Mouse (Mus musculus): ENCODE results near the gene Sec63. TPM values are rescaled to one million over a fixed set of nuclear protein-coding genes. Genes with fewer than 3 reads are reported as not detected.
A peak's percentile ranks its signal among the peaks of the same experiment; 100 is the strongest.

Sec63 gene
- polyA plus RNA-seq, 1 experiment: 13.2 TPM

- no peaks in the 10 kb centered on the region for H3K27me3 ChIP-seq (ENCODE audit: control insufficient read depth, insufficient read depth, low read length)
- no peak for TF ChIP-seq CTCF (IDR thresholded peaks at IDR 0.05; ENCODE audit: borderline replicate concordance, control insufficient read depth, extremely low read depth, insufficient read depth, low read length, poor library complexity)
- no peak for TF ChIP-seq POLR2A (IDR thresholded peaks at IDR 0.05; ENCODE audit: control insufficient read depth, extremely low read depth, insufficient read depth, low read length, poor library complexity)
- no peak overlapping the region for H3K4me3 ChIP-seq (ENCODE audit: control insufficient read depth, insufficient read depth, low read length)
- WGBS: 71% methylated on average over 3 of the region's 3 CpGs
- no peak overlapping the region for H3K27ac ChIP-seq (ENCODE audit: control insufficient read depth, insufficient read depth, low read length)
- H3K4me1 ChIP-seq (replicated peaks; ENCODE audit: control insufficient read depth, insufficient read depth, low read length): no peaks in the 10 kb centered on the region
- no peak for DNase-seq
- peaks cover 14% of the 10 kb centered on the region; the same call in 1 of the 2 replicates for H3K36me3 ChIP-seq (ENCODE audit: control insufficient read depth, insufficient read depth, low read length)
Measured at GRCm38 (mm10) chr10:42781672-42782071, 20.4 kb downstream of the Sec63 start.

DNA sequence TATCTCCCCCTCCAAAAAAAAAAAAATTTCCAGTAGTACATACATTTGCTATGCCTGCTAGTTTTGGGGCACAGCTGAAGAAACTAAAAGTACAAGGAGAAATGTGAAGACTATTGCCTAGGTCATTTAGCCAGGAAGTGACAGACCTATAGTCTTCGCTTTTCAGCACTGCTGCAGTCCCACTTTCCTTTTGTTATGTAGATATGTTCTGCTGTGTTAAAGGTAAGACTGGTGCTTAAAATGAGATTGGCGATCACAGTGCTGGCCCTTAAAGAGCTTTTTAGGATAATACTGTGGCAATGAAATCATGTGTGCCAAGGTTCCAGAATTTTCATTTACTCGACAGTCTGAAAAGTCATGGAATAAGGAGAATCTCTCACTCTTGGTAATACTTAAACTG, 39.6 kb downstream of the Sec63 start:
- TF ChIP-seq POLR2A (IDR thresholded peaks at IDR 0.05; ENCODE audit: control insufficient read depth, extremely low read depth, insufficient read depth, low read length, poor library complexity): no peak
- TF ChIP-seq CTCF (IDR thresholded peaks at IDR 0.05; ENCODE audit: borderline replicate concordance, control insufficient read depth, extremely low read depth, insufficient read depth, low read length, poor library complexity): no peak
- Histone ChIP-seq H3K4me1 (replicated peaks; ENCODE audit: control insufficient read depth, insufficient read depth, low read length) (no peaks in the 10 kb centered on the region), H3K27ac (ENCODE audit: control insufficient read depth, insufficient read depth, low read length) (no peak overlapping the region), H3K36me3 (ENCODE audit: control insufficient read depth, insufficient read depth, low read length) (peaks cover 81% of the 10 kb centered on the region), H3K27me3 (ENCODE audit: control insufficient read depth, insufficient read depth, low read length) (no peaks in the 10 kb centered on the region), H3K4me3 (ENCODE audit: control insufficient read depth, insufficient read depth, low read length) (no peak overlapping the region)
- no peak for DNase-seq
- WGBS: 94% methylated on average over 3 of the region's 3 CpGs

DNA sequence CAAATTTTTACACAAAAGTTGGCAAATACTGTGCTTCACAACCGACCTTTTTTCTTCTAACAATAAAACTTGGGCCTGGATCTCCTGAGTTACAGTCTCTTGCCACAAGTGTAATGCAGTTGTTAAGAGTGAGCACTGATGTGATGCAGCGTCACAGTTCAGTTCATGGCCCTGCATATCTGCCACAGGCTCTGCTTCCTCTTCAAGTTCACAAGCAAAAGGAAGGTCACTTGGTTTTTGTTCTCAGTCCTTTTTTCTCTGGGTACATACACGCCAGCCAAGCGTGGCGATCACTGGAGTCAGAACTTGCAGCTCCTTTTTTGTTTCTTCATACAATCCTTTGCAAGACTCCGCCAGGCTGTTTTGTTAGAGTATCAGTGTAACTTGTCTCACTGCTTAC, 64.6 kb downstream of the Sec63 start:
- H3K4me3 ChIP-seq (ENCODE audit: control insufficient read depth, insufficient read depth, low read length): no peak overlapping the region
- no peak for DNase-seq
- TF ChIP-seq CTCF (IDR thresholded peaks at IDR 0.05; ENCODE audit: borderline replicate concordance, control insufficient read depth, extremely low read depth, insufficient read depth, low read length, poor library complexity) (no peak), POLR2A (IDR thresholded peaks at IDR 0.05; ENCODE audit: control insufficient read depth, extremely low read depth, insufficient read depth, low read length, poor library complexity) (no peak)
- peaks cover 77% of the 10 kb centered on the region for H3K36me3 ChIP-seq (ENCODE audit: control insufficient read depth, insufficient read depth, low read length)
- 0 out of 2 replicates have a peak, but pooled peaks cover 3% of the 10 kb centered on the region for H3K4me1 ChIP-seq (replicated peaks; ENCODE audit: control insufficient read depth, insufficient read depth, low read length)
- H3K27ac ChIP-seq (ENCODE audit: control insufficient read depth, insufficient read depth, low read length): no peak overlapping the region
- WGBS: 92% methylated on average over 6 of the region's 6 CpGs
- H3K27me3 ChIP-seq (ENCODE audit: control insufficient read depth, insufficient read depth, low read length): no peaks in the 10 kb centered on the region

GRCm38 (mm10) chr10:42827155-42827554, 65.9 kb downstream of the Sec63 start:
- TF ChIP-seq POLR2A (IDR thresholded peaks at IDR 0.05; ENCODE audit: control insufficient read depth, extremely low read depth, insufficient read depth, low read length, poor library complexity): no peak
- no peak for TF ChIP-seq CTCF (IDR thresholded peaks at IDR 0.05; ENCODE audit: borderline replicate concordance, control insufficient read depth, extremely low read depth, insufficient read depth, low read length, poor library complexity)
- Histone ChIP-seq H3K27ac (ENCODE audit: control insufficient read depth, insufficient read depth, low read length) (no peak overlapping the region), H3K27me3 (ENCODE audit: control insufficient read depth, insufficient read depth, low read length) (no peaks in the 10 kb centered on the region), H3K4me3 (ENCODE audit: control insufficient read depth, insufficient read depth, low read length) (no peak overlapping the region), H3K36me3 (ENCODE audit: control insufficient read depth, insufficient read depth, low read length) (peaks cover 79% of the 10 kb centered on the region), H3K4me1 (replicated peaks; ENCODE audit: control insufficient read depth, insufficient read depth, low read length) (peaks cover 6% of the 10 kb centered on the region)
- no peak for DNase-seq
- 95% methylated on average over 5 of the region's 5 CpGs for WGBS

DNA sequence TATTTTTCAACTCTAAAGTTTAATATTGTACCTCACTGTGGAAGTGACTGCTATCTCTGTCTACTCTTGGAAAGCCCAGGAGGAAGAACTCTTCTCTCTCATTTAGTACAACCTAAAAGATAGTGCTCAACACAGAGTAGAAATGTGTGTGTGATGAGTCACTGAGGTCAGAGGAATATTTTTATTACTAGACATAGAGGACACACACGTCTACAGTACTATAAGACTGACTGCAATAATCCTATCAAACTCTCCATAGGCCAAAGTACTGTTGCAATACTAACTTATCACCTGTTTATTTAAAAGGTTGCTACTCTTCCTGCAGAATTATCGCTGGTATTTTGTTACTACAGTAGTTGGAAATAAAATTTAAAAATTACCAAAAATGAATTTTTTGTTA, 68.7 kb downstream of the Sec63 start:
- WGBS: 91% methylated on average over 2 of the region's 2 CpGs
- peaks cover 6% of the 10 kb centered on the region for H3K4me1 ChIP-seq (replicated peaks; ENCODE audit: control insufficient read depth, insufficient read depth, low read length)
- H3K4me3 ChIP-seq (ENCODE audit: control insufficient read depth, insufficient read depth, low read length): no peak overlapping the region
- no peaks in the 10 kb centered on the region for H3K27me3 ChIP-seq (ENCODE audit: control insufficient read depth, insufficient read depth, low read length)
- TF ChIP-seq POLR2A (IDR thresholded peaks at IDR 0.05; ENCODE audit: control insufficient read depth, extremely low read depth, insufficient read depth, low read length, poor library complexity) (no peak), CTCF (IDR thresholded peaks at IDR 0.05; ENCODE audit: borderline replicate concordance, control insufficient read depth, extremely low read depth, insufficient read depth, low read length, poor library complexity) (no peak)
- H3K27ac ChIP-seq (ENCODE audit: control insufficient read depth, insufficient read depth, low read length): no peak overlapping the region
- H3K36me3 ChIP-seq (ENCODE audit: control insufficient read depth, insufficient read depth, low read length): peaks cover 73% of the 10 kb centered on the region
- DNase-seq: no peak

- H3K4me3 ChIP-seq (ENCODE audit: control insufficient read depth, insufficient read depth, low read length): no peak overlapping the region
- H3K4me1 ChIP-seq (replicated peaks; ENCODE audit: control insufficient read depth, insufficient read depth, low read length): peaks cover 6% of the 10 kb centered on the region
- no peak overlapping the region for H3K27ac ChIP-seq (ENCODE audit: control insufficient read depth, insufficient read depth, low read length)
- peak; percentile 35 for DNase-seq
- TF ChIP-seq CTCF (IDR thresholded peaks at IDR 0.05; ENCODE audit: borderline replicate concordance, control insufficient read depth, extremely low read depth, insufficient read depth, low read length, poor library complexity) (no peak), POLR2A (IDR thresholded peaks at IDR 0.05; ENCODE audit: control insufficient read depth, extremely low read depth, insufficient read depth, low read length, poor library complexity) (no peak)
- H3K36me3 ChIP-seq (ENCODE audit: control insufficient read depth, insufficient read depth, low read length): peaks cover 69% of the 10 kb centered on the region
- 43% methylated on average over 6 of the region's 6 CpGs for WGBS
- no peaks in the 10 kb centered on the region for H3K27me3 ChIP-seq (ENCODE audit: control insufficient read depth, insufficient read depth, low read length)
Measured at GRCm38 (mm10) chr10:42830409-42830808, 69.1 kb downstream of the Sec63 start.

DNA sequence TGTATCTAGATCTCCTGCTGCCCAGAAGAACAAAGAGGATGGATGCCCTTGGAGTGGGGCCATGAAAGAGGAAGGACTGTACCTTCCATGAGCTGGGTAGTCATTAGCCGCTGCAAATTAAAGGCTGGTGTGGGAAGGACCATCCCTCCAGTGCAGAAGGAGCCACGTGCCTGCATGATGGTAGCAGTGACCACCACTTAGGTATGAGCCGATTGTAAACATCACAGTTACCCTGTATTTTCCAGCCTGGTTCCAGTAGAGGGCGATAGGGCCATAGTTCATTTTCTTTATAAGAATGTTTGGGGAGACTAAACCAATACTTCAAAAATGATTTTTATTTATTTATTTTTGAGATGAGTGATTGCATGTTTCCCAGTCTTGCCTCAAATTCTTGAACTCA, 71.4 kb downstream of the Sec63 start:
- DNase-seq: peak; percentile 26
- TF ChIP-seq POLR2A (IDR thresholded peaks at IDR 0.05; ENCODE audit: control insufficient read depth, extremely low read depth, insufficient read depth, low read length, poor library complexity): no peak
- Histone ChIP-seq H3K36me3 (ENCODE audit: control insufficient read depth, insufficient read depth, low read length) (peaks cover 52% of the 10 kb centered on the region), H3K27ac (ENCODE audit: control insufficient read depth, insufficient read depth, low read length) (no peak overlapping the region), H3K27me3 (ENCODE audit: control insufficient read depth, insufficient read depth, low read length) (no peaks in the 10 kb centered on the region), H3K4me1 (replicated peaks; ENCODE audit: control insufficient read depth, insufficient read depth, low read length) (peaks cover 4% of the 10 kb centered on the region), H3K4me3 (ENCODE audit: control insufficient read depth, insufficient read depth, low read length) (no peak overlapping the region)
- WGBS: 67% methylated on average over 4 of the region's 4 CpGs

Measured in thymus, adult 2 months (tissue).